Mouse (Mus musculus): ENCODE measurements around the gene Srsf3. TPM values are rescaled to one million over a fixed set of nuclear protein-coding genes. Genes with fewer than 3 reads are reported as not detected.
A peak's percentile ranks its signal among the peaks of the same experiment; 100 is the strongest.
"Not testable (repeated sequence)": the region's sequence is repeated elsewhere in the genome, so short reads cannot be mapped to it uniquely, and the experiment has no call there.

Srsf3 gene
- polyA plus RNA-seq, 1 experiment from 2014 or later, result 513 TPM

DNA sequence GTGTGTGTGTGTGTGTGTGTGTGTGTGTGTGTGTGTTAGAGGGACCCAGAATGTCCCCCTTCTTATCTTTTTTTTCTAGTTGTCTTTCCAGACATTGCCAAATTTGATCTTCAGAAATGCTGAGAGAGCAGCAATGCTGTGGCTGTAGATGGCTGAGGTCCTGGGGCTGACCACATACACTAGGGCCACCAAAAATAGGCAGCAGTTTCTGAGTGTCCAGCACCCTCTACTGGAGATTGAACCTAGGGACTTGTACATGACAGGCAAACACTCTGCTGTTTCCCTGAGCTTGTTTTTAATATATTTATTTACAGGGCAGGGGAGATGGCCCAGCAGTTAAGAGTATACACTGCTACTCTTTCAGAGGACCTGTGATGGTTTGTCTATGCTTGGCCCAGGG lies 12.0 kb upstream of the Srsf3 start:
- Histone ChIP-seq H3K4me2 (no peak overlapping the region), H3K27me3 (no peaks in the 10 kb centered on the region), H3K9me3 (no peaks in the 10 kb centered on the region), H3K9ac (no peak overlapping the region), H3K4me3 (no peak overlapping the region), H3K36me3 (no peaks in the 10 kb centered on the region), H3K4me1 (peaks cover 31% of the 10 kb centered on the region), H3K27ac (no peak overlapping the region)
- no peak for ATAC-seq (ENCODE audit: insufficient number of reproducible peaks, low FRiP score, low TSS enrichment, low read depth)

DNA sequence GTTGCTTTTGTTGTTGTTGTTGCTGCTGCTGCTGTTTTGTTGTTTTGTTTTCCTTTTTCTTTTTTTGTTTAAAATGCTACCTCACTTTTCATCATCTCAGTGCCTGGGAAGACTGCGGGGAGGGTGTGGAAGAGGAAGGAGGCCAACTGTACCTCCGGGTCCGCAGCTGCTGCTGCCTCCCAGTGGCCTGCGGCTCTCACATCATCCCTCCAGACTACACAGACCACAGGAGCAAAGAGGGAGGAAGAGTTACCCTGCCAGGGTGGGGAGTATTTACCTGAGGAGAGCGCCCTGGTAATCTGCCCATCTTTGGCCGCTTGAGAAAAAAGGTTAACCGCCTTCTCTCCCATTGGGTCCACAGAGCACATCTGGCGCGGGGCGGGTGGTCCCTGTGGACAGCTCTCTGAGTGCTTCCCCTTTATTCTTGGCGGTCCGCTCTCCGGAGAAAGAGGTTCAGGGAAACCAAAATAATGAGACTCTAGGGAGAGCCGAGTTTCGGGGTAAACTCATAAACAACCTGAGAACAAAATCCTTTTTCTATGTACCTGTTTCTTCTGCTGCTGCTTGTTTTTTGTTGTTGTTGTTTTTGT lies 10.1 kb upstream of the Srsf3 start:
- Histone ChIP-seq H3K27me3 (no peaks in the 10 kb centered on the region), H3K9me3 (no peaks in the 10 kb centered on the region), H3K4me3 (no peak overlapping the region), H3K27ac (no peak overlapping the region), H3K4me2 (peak overlapping the region; percentile 28; the same call in 1 of the 2 replicates), H3K4me1 (peaks cover 44% of the 10 kb centered on the region), H3K9ac (no peak overlapping the region), H3K36me3 (no peaks in the 10 kb centered on the region)
- ATAC-seq (ENCODE audit: insufficient number of reproducible peaks, low FRiP score, low TSS enrichment, low read depth), result no peak
- WGBS, result 21% methylated on average over 15 of the region's 15 CpGs

DNA sequence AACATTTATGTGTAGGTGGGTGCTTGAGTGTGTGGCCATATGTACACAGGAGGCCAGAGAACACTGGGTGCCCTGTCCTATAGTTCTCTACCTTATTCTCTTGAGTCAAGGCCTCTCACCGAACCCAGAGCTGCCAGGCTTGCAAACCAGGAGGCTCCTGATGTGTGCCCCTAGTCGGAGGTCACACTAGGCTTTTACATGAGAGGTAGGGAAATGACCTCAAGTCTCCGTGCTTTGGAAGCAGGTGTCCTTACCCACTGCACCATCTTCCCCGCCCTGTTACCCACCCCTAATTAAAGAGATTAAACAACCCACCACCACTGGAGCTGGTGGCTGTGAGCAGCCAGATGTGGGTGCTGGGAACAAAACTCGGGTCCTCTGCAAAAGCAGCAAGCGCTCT lies 9.1 kb upstream of the Srsf3 start:
- no peak overlapping the region for H3K27ac ChIP-seq
- 86% methylated on average over 6 of the region's 6 CpGs for WGBS
- no peak overlapping the region for H3K4me2 ChIP-seq
- no peaks in the 10 kb centered on the region for H3K36me3 ChIP-seq
- no peak for ATAC-seq (ENCODE audit: insufficient number of reproducible peaks, low FRiP score, low TSS enrichment, low read depth)
- no peaks in the 10 kb centered on the region for H3K27me3 ChIP-seq
- H3K9ac ChIP-seq, result no peak overlapping the region
- no peaks in the 10 kb centered on the region for H3K9me3 ChIP-seq
- peaks cover 44% of the 10 kb centered on the region for H3K4me1 ChIP-seq
- H3K4me3 ChIP-seq, result no peak overlapping the region

DNA sequence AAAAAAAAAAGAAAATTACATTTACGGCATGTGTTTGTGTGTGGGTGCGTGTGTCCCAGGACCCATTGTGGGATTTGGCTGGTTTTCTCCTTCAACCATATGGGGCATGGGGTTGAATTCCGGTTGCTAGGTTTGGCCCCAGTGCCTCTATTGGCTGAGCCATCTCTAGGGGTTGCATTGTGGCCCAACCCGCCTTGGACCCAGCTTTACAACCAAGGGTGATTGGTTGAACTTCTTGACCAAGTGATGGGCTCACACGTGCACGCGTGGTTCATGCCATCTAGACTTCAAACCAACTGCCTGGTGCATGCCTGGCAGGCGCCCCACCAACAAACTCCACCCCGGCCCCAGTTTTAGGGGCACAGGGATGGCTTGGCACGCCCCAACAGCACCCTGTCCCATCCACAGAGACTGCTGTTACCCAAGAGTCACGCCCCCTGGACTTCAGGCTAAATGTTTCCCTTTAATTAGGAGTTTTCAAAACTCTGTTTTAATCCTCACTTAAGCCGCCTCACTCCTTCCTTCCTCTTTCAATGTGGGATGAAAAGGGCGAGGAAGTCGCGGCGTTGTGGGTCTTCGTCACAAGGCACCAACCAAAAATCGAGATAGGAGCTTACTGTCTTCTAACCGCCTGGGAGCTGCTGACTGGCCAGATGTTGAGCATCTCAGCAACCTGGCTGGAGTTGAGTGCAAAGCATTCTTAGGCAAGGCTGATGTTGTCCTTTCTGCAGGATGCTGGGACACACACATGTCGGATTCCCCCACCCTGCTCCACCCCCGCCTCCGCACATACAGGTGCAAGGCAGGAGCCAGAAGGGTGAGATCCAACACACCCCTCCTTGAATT lies 8.2 kb upstream of the Srsf3 start:
- WGBS, result 69% methylated on average over 22 of the region's 22 CpGs
- Histone ChIP-seq H3K27ac (no peak overlapping the region), H3K9ac (no peak overlapping the region), H3K27me3 (no peaks in the 10 kb centered on the region), H3K4me3 (no peak overlapping the region), H3K9me3 (no peaks in the 10 kb centered on the region), H3K4me2 (no peak overlapping the region), H3K36me3 (no peaks in the 10 kb centered on the region), H3K4me1 (peaks cover 38% of the 10 kb centered on the region)
- no peak for ATAC-seq (ENCODE audit: insufficient number of reproducible peaks, low FRiP score, low TSS enrichment, low read depth)

GRCm38 (mm10) chr17:29024896-29025565 lies 7.4 kb upstream of the Srsf3 start:
- H3K27me3 ChIP-seq, result no peaks in the 10 kb centered on the region
- peaks cover 34% of the 10 kb centered on the region for H3K4me1 ChIP-seq
- no peak for ATAC-seq (ENCODE audit: insufficient number of reproducible peaks, low FRiP score, low TSS enrichment, low read depth)
- no peak overlapping the region for H3K9ac ChIP-seq
- H3K4me2 ChIP-seq, result no peak overlapping the region
- no peaks in the 10 kb centered on the region for H3K36me3 ChIP-seq
- no peak overlapping the region for H3K27ac ChIP-seq
- no peak overlapping the region for H3K4me3 ChIP-seq
- WGBS, result 27% methylated on average over 10 of the region's 10 CpGs
- no peaks in the 10 kb centered on the region for H3K9me3 ChIP-seq

- ATAC-seq (ENCODE audit: insufficient number of reproducible peaks, low FRiP score, low TSS enrichment, low read depth), result peak; percentile 30
- Histone ChIP-seq H3K9ac (no peak overlapping the region), H3K4me2 (no peak overlapping the region), H3K27me3 (no peaks in the 10 kb centered on the region), H3K36me3 (no peaks in the 10 kb centered on the region), H3K4me3 (no peak overlapping the region), H3K9me3 (no peaks in the 10 kb centered on the region), H3K4me1 (peaks cover 37% of the 10 kb centered on the region), H3K27ac (peak overlapping the region; percentile 84)
- WGBS, result 45% methylated on average over 5 of the region's 5 CpGs
Measured at GRCm38 (mm10) chr17:29026652-29027356, 5.6 kb upstream of the Srsf3 start.

DNA sequence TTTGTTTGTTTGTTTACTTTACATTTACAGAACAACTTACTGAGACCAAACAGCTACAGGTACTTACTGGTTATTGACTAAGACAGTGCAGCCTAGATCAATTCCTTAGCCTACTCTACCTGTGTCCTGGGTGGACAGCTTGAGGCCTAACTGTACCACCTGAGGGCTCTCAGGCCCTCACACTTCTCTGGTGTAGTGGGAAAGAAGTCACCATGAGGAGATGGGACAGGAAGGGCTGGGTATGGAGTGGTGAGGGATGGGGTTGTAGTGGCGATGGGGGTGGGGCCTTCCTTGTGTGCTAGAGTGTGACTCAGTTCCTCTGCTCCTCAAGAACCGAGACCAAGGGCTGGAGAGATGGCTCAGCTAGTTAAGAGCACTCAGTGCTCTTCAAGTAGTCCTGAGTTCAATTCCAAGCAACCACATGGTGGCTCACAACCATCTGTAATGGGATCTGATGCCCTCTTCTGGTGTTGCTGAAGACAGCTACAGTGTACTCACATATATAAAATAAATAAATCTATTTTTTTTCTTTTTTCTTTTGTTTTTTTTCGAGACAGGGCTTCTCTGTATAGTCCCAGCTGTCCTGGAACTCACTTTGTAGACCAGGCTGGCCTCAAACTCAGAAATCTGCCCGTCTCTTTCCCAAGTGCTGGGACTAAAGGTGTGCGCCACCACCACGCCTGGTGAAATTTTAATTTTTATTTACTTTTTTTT lies 1.9 kb upstream of the Srsf3 start:
- WGBS, result 87% methylated on average over 6 of the region's 6 CpGs
- Histone ChIP-seq H3K27ac (no peak overlapping the region), H3K9me3 (no peaks in the 10 kb centered on the region), H3K4me3 (no peak overlapping the region), H3K4me1 (peaks cover 18% of the 10 kb centered on the region), H3K36me3 (no peaks in the 10 kb centered on the region), H3K9ac (no peak overlapping the region), H3K4me2 (no peak overlapping the region), H3K27me3 (no peaks in the 10 kb centered on the region)
- ATAC-seq (ENCODE audit: insufficient number of reproducible peaks, low FRiP score, low TSS enrichment, low read depth), result no peak

DNA sequence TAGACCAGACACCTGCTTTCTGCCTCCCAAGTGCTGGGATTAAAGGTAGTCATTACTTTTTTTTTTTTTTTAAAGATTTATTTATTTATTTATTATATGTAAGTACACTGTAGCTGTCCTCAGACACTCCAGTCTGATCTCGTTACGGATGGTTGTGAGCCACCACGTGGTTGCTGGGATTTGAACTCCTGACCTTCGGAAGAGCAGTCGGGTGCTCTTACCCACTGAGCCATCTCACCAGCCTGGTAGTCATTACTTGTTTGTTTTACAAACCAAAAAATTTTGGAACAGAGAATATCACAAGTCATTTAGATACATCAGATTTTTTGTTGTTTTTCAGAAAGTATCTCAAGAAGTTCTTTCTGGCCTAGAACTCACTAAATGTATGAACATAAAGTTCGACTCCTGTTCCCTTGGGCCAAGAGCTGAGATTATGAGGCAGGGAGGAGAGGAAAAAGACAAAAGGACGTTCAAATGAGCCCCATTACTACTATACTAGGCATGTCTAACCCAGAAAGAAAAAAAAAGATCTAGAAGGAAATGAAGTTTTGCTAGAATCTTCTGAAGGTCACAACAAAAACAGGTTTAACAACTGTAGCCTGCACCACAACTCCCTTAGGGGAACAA lies 1.2 kb upstream of the Srsf3 start:
- H3K27ac ChIP-seq, result peak overlapping the region; percentile 99
- H3K27me3 ChIP-seq; H3K9me3 ChIP-seq; H3K36me3 ChIP-seq; ATAC-seq (ENCODE audit: insufficient number of reproducible peaks, low FRiP score, low TSS enrichment, low read depth): not testable (repeated sequence)
- H3K4me1 ChIP-seq, result peaks cover 16% of the 10 kb centered on the region
- 48% methylated on average over 7 of the region's 7 CpGs for WGBS
- peak overlapping the region; percentile 91 for H3K9ac ChIP-seq
- H3K4me2 ChIP-seq, result peak overlapping the region; percentile 69
- H3K4me3 ChIP-seq, result peak overlapping the region; percentile 70

GRCm38 (mm10) chr17:29031771-29032273 lies 606 bp upstream of the Srsf3 start:
- H3K27ac ChIP-seq, result peak overlapping the region; percentile 99
- peak overlapping the region; percentile 70 for H3K4me3 ChIP-seq
- no peaks in the 10 kb centered on the region for H3K27me3 ChIP-seq
- H3K9ac ChIP-seq, result peak overlapping the region; percentile 91
- H3K36me3 ChIP-seq, result peaks cover 7% of the 10 kb centered on the region
- peak overlapping the region; percentile 69 for H3K4me2 ChIP-seq
- no peak for ATAC-seq (ENCODE audit: insufficient number of reproducible peaks, low FRiP score, low TSS enrichment, low read depth)
- WGBS, result 0% methylated on average over 26 of the region's 26 CpGs
- no peaks in the 10 kb centered on the region for H3K9me3 ChIP-seq
- peaks cover 13% of the 10 kb centered on the region for H3K4me1 ChIP-seq

DNA sequence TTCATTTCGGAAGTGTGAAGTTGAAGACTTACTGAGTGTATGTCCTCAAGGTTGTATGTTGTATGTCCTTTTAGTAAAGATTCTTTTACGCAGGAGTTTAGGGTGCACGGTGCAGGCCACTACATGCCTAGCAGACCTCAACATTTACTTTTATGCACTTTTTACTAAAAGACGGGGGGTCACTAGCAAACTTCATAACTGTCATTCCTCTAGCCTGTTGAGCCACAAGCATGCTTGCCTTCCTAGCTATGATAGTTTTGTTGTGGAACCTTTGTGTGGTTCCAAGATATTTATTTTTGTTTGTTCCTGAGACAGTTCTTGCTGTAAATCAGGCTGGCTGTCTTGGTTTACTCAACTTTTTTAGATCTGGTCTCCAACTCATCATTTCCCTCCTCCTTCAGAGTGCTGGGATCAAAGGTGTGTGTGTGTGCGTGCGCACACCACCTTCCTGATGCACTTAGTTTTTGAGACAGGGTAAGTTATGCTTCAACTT lies 1.2 kb downstream of the Srsf3 start:
- Histone ChIP-seq H3K4me1 (peaks cover 17% of the 10 kb centered on the region), H3K9me3 (no peaks in the 10 kb centered on the region), H3K27ac (peak overlapping the region; percentile 99), H3K4me2 (peak overlapping the region; percentile 69), H3K27me3 (no peaks in the 10 kb centered on the region), H3K36me3 (peaks cover 22% of the 10 kb centered on the region), H3K9ac (peak overlapping the region; percentile 76), H3K4me3 (peak overlapping the region; percentile 70)
- no peak for ATAC-seq (ENCODE audit: insufficient number of reproducible peaks, low FRiP score, low TSS enrichment, low read depth)
- WGBS, result under 1% methylated on average over 6 of the region's 6 CpGs

GRCm38 (mm10) chr17:29034264-29034663 lies 1.8 kb downstream of the Srsf3 start:
- H3K4me3 ChIP-seq, result peak overlapping the region; percentile 70
- H3K27me3 ChIP-seq, result no peaks in the 10 kb centered on the region
- H3K27ac ChIP-seq, result peak overlapping the region; percentile 99; the same call in 1 of the 2 replicates
- no peak for ATAC-seq (ENCODE audit: insufficient number of reproducible peaks, low FRiP score, low TSS enrichment, low read depth)
- peaks cover 27% of the 10 kb centered on the region for H3K36me3 ChIP-seq
- H3K9me3 ChIP-seq, result no peaks in the 10 kb centered on the region
- H3K4me1 ChIP-seq, result peaks cover 17% of the 10 kb centered on the region
- H3K9ac ChIP-seq, result peak overlapping the region; percentile 76
- peak overlapping the region; percentile 69 for H3K4me2 ChIP-seq

All from limb, embryonic 15.5 days (tissue).